Mouse (Mus musculus): ENCODE data around the gene Mmp20. TPM values are rescaled to one million over a fixed set of nuclear protein-coding genes. Genes with fewer than 3 reads are reported as not detected.

The Mmp20 gene
- polyA plus RNA-seq, 1 experiment from 2014 or later, result not detected

- no peaks in the 10 kb centered on the region for H3K27me3 ChIP-seq (replicated peaks)
These were observed 24.5 kb downstream of the Mmp20 start for GRCm38 (mm10) chr9:7652351-7653085.

GRCm38 (mm10) chr9:7657946-7658345, 29.9 kb downstream of the Mmp20 start:
- no peaks in the 10 kb centered on the region for H3K27me3 ChIP-seq (replicated peaks)
- no peaks in the 10 kb centered on the region for H3K9me3 ChIP-seq (replicated peaks)
- WGBS, result 78% methylated on average over 4 of the region's 4 CpGs
- no peak overlapping the region for H3K4me2 ChIP-seq
- no peaks in the 10 kb centered on the region for H3K36me3 ChIP-seq
- H3K27ac ChIP-seq (ENCODE audit: poor library complexity, severe bottlenecking), result no peak overlapping the region
- no peak overlapping the region for H3K9ac ChIP-seq
- H3K4me3 ChIP-seq, result no peak overlapping the region
- no peak for ATAC-seq (ENCODE audit: insufficient number of reproducible peaks, low FRiP score)
- no peaks in the 10 kb centered on the region for H3K4me1 ChIP-seq (replicated peaks)

More at GRCm38 (mm10) chr9:7652351-7653085, 24.5 kb downstream of the Mmp20 start:
- no peak overlapping the region for H3K4me2 ChIP-seq
- H3K4me3 ChIP-seq, result no peak overlapping the region
- no peaks in the 10 kb centered on the region for H3K36me3 ChIP-seq
- no peak for ATAC-seq (ENCODE audit: insufficient number of reproducible peaks, low FRiP score)
- H3K4me1 ChIP-seq (replicated peaks), result no peaks in the 10 kb centered on the region
- no peaks in the 10 kb centered on the region for H3K9me3 ChIP-seq (replicated peaks)
- no peak overlapping the region for H3K27ac ChIP-seq (ENCODE audit: poor library complexity, severe bottlenecking)
- H3K9ac ChIP-seq, result no peak overlapping the region
- WGBS, result 41% methylated on average over 5 of the region's 5 CpGs

GRCm38 (mm10) chr9:7659469-7660020, 31.5 kb downstream of the Mmp20 start:
- no peak for ATAC-seq (ENCODE audit: insufficient number of reproducible peaks, low FRiP score)
- no peaks in the 10 kb centered on the region for H3K27me3 ChIP-seq (replicated peaks)
- H3K4me1 ChIP-seq (replicated peaks), result no peaks in the 10 kb centered on the region
- no peak overlapping the region for H3K27ac ChIP-seq (ENCODE audit: poor library complexity, severe bottlenecking)
- no peaks in the 10 kb centered on the region for H3K9me3 ChIP-seq (replicated peaks)
- WGBS, result 76% methylated on average over 6 of the region's 6 CpGs
- no peak overlapping the region for H3K9ac ChIP-seq
- no peaks in the 10 kb centered on the region for H3K36me3 ChIP-seq
- no peak overlapping the region for H3K4me2 ChIP-seq
- no peak overlapping the region for H3K4me3 ChIP-seq

GRCm38 (mm10) chr9:7661371-7661770, 33.3 kb downstream of the Mmp20 start:
- no peak for ATAC-seq (ENCODE audit: insufficient number of reproducible peaks, low FRiP score)
- no peak overlapping the region for H3K27ac ChIP-seq (ENCODE audit: poor library complexity, severe bottlenecking)
- H3K9ac ChIP-seq, result no peak overlapping the region
- no peaks in the 10 kb centered on the region for H3K27me3 ChIP-seq (replicated peaks)
- WGBS, result 100% methylated on average over 1 of the region's 1 CpGs
- H3K36me3 ChIP-seq, result no peaks in the 10 kb centered on the region
- no peaks in the 10 kb centered on the region for H3K4me1 ChIP-seq (replicated peaks)
- no peak overlapping the region for H3K4me2 ChIP-seq
- peaks cover 3% of the 10 kb centered on the region; the same call in 1 of the 2 replicates for H3K9me3 ChIP-seq (replicated peaks)
- H3K4me3 ChIP-seq, result no peak overlapping the region

GRCm38 (mm10) chr9:7669674-7670073, 41.6 kb downstream of the Mmp20 start:
- Histone ChIP-seq H3K4me3 (no peak overlapping the region), H3K4me1 (replicated peaks) (no peaks in the 10 kb centered on the region), H3K27me3 (replicated peaks) (no peaks in the 10 kb centered on the region), H3K9ac (no peak overlapping the region), H3K4me2 (no peak overlapping the region), H3K27ac (ENCODE audit: poor library complexity, severe bottlenecking) (no peak overlapping the region), H3K9me3 (replicated peaks) (peaks cover 3% of the 10 kb centered on the region; the same call in 1 of the 2 replicates), H3K36me3 (no peaks in the 10 kb centered on the region)
- no peak for ATAC-seq (ENCODE audit: insufficient number of reproducible peaks, low FRiP score)
- 77% methylated on average over 1 of the region's 1 CpGs for WGBS

DNA sequence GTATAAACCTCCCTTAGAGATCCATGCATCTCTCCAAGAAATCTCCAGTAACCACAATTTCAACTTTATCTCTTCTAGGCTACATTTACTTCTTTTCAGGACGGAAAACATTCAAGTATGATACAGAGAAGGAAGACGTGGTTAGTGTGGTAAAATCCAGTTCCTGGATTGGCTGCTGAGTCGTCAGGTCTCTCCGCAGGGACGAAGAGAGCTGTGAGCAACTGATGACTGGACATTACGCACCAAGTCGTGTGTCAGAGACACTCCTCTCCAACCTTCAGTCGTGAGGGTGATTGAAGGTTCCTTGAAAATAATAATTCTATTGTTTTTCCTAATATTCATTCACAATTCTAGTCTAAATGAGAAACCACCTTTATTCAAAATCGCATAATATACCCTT, 45.0 kb downstream of the Mmp20 start:
- no peaks in the 10 kb centered on the region for H3K36me3 ChIP-seq
- no peaks in the 10 kb centered on the region for H3K27me3 ChIP-seq (replicated peaks)
- H3K4me1 ChIP-seq (replicated peaks), result no peaks in the 10 kb centered on the region
- H3K27ac ChIP-seq (ENCODE audit: poor library complexity, severe bottlenecking), result no peak overlapping the region
- no peak overlapping the region for H3K4me2 ChIP-seq
- H3K9me3 ChIP-seq (replicated peaks), result no peaks in the 10 kb centered on the region
- 71% methylated on average over 9 of the region's 9 CpGs for WGBS
- H3K4me3 ChIP-seq, result no peak overlapping the region
- ATAC-seq (ENCODE audit: insufficient number of reproducible peaks, low FRiP score), result no peak
- H3K9ac ChIP-seq, result no peak overlapping the region

DNA sequence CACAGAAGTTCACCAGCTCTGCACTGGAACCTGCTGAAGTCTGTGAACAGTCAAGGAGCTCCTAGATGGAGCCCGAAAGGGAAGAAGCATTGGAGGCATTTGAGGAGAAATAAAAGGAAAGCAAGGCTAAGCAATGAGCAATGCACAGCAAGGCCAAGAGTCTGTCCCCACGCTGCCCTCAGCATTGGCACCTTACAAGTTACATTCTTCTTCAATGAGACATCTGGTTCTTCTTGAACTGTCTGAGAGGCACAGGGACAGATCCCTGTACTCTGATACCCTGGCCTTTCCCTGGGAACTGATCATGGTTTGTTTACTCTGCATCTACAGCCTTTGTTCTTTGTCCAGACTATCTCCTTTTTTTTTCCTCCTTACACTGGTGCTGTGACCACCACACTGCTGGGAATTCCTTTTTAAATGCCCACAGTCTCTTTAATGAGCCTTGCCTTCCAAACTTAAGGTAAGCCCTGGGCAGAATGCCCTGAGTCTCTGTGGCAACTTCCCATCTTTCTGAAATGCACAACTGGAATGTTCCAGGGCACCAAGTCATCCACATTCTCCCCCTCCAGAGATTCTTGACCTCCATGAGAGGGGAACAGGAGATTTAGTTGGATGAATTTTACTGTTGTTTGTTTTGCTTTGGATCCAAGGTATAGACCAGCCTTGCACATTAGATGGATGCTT, 50.3 kb downstream of the Mmp20 start:
- Histone ChIP-seq H3K4me3 (no peak overlapping the region), H3K27ac (ENCODE audit: poor library complexity, severe bottlenecking) (no peak overlapping the region), H3K36me3 (no peaks in the 10 kb centered on the region), H3K27me3 (replicated peaks) (no peaks in the 10 kb centered on the region), H3K9ac (no peak overlapping the region), H3K9me3 (replicated peaks) (no peaks in the 10 kb centered on the region), H3K4me1 (replicated peaks) (no peaks in the 10 kb centered on the region), H3K4me2 (no peak overlapping the region)
- ATAC-seq (ENCODE audit: insufficient number of reproducible peaks, low FRiP score), result no peak
- 61% methylated on average over 2 of the region's 2 CpGs for whole genome bisulfite sequencing

DNA sequence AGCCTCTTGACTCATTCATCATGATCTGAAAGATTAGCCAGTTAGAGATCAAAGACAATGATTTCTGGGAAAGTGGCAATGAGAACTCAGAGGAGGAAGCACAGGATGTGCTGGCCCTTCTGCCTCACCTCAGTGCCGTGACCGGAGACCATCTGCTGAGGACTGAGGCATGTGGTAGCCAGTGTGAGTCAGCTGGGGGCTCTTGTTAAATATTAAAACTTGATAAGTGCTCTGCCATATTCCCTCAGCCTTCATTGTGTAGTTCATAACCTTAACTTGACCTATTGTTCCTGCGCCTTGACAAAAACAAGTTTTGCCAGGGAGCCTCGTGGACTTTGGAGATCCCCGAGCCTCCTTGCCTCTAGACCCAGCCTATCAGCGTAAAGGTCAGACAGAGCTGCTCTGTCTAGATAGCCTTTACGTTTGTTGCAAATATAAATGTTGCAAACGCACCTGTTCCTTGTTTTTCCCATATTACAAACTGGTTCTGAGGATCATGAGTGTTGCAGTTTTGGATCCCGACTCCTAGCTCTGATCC, 54.1 kb downstream of the Mmp20 start:
- H3K4me3 ChIP-seq, result no peak overlapping the region
- no peaks in the 10 kb centered on the region for H3K4me1 ChIP-seq (replicated peaks)
- WGBS, result 82% methylated on average over 9 of the region's 9 CpGs
- ATAC-seq (ENCODE audit: insufficient number of reproducible peaks, low FRiP score), result no peak
- H3K27me3 ChIP-seq (replicated peaks), result no peaks in the 10 kb centered on the region
- H3K9ac ChIP-seq, result no peak overlapping the region
- no peaks in the 10 kb centered on the region for H3K36me3 ChIP-seq
- H3K9me3 ChIP-seq (replicated peaks), result no peaks in the 10 kb centered on the region
- no peak overlapping the region for H3K4me2 ChIP-seq
- no peak overlapping the region for H3K27ac ChIP-seq (ENCODE audit: poor library complexity, severe bottlenecking)

DNA sequence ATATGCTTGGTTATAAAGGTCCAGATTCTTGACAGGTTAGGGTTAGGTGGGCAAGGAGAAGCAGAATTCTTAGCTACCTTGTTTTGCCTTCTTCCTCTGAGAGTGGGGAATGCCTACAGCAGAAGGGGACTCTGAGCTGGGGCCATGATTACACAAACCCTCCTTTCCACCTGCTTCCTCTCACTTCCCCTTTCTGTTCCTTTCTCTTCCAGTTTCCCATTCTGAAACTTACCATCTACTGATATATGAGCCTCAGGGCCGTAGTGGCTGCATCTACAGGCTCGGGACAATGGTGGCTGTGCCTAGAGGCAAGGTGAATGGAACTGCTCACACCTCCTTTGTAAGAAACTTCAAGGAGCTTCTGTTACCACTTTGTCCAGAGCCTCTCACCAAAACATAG, 58.0 kb downstream of the Mmp20 start:
- Histone ChIP-seq H3K27ac (ENCODE audit: poor library complexity, severe bottlenecking) (no peak overlapping the region), H3K27me3 (replicated peaks) (no peaks in the 10 kb centered on the region), H3K4me2 (no peak overlapping the region), H3K36me3 (no peaks in the 10 kb centered on the region), H3K4me1 (replicated peaks) (no peaks in the 10 kb centered on the region), H3K9me3 (replicated peaks) (no peaks in the 10 kb centered on the region), H3K9ac (no peak overlapping the region), H3K4me3 (no peak overlapping the region)
- WGBS, result 69% methylated on average over 2 of the region's 2 CpGs
- ATAC-seq (ENCODE audit: insufficient number of reproducible peaks, low FRiP score), result no peak

DNA sequence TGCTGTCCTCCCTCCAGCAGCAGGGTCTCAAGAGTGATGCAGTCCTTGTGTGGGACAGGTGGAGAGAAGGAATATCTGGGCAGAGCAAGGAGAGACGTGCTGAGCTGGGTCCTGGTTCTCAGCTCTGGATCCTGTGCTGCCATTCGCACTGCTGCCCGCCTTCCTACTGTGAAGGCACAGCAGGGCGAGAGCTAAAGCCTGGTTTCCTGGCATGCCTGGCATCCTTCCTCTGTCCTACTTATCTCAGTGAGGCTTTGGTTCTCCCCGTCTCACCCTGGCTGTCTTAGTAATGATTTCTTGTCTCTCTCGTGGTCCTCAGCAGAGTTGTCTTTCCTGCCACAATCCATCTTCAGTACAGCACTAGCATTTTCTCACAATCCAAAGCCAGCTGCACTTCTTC, 61.8 kb downstream of the Mmp20 start:
- H3K27ac ChIP-seq (ENCODE audit: poor library complexity, severe bottlenecking), result no peak overlapping the region
- H3K4me1 ChIP-seq (replicated peaks), result no peaks in the 10 kb centered on the region
- no peak overlapping the region for H3K4me2 ChIP-seq
- no peak overlapping the region for H3K4me3 ChIP-seq
- no peaks in the 10 kb centered on the region for H3K27me3 ChIP-seq (replicated peaks)
- H3K9me3 ChIP-seq (replicated peaks), result no peaks in the 10 kb centered on the region
- no peaks in the 10 kb centered on the region for H3K36me3 ChIP-seq
- 38% methylated on average over 6 of the region's 6 CpGs for WGBS
- ATAC-seq (ENCODE audit: insufficient number of reproducible peaks, low FRiP score), result no peak
- no peak overlapping the region for H3K9ac ChIP-seq

- ATAC-seq (ENCODE audit: insufficient number of reproducible peaks, low FRiP score), result no peak
- H3K4me2 ChIP-seq, result no peak within 1 kb of the TSS
- H3K4me1 ChIP-seq (replicated peaks), result no peaks in the 10 kb centered on the region
- no peak within 1 kb of the TSS for H3K9ac ChIP-seq
- no peaks in the 10 kb centered on the region for H3K9me3 ChIP-seq (replicated peaks)
- H3K27ac ChIP-seq (ENCODE audit: poor library complexity, severe bottlenecking), result no peak within 1 kb of the TSS
- no peaks in the 10 kb centered on the region for H3K27me3 ChIP-seq (replicated peaks)
- 69% methylated on average over 1 of the region's 1 CpGs for WGBS
- no peaks in the 10 kb centered on the region for H3K36me3 ChIP-seq
- H3K4me3 ChIP-seq, result no peak within 1 kb of the TSS
These were observed 63.8 kb downstream of the Mmp20 start, which contains the start of gene Mmp7 for GRCm38 (mm10) chr9:7691790-7692189. TSS of gene Mmp7 (plus strand) at chr9:7692090.
